Mouse (Mus musculus) retina, adult 2 months (tissue): ENCODE data around the gene Chn1.
"Not testable (repeated sequence)": the region's sequence is repeated elsewhere in the genome, so short reads cannot be mapped to it uniquely, and the experiment has no call there.

ENCODE experiments used
- DNase-seq: peaks from one replicate; pipeline ENCODE4 v3.0.0-alpha.2; 2012; ENCODE audit warnings: low read depth, low spot score

Chn1 gene

GRCm38 (mm10) chr2:73774786-73775682, at the start of gene Chn1:
TSS of gene Chn1 (minus strand) at chr2:73775346.
- peak; percentile 71 for DNase-seq

- no peak for DNase-seq
These were observed 43.6 kb upstream of the Chn1 start for GRCm38 (mm10) chr2:73818742-73819141.

DNA sequence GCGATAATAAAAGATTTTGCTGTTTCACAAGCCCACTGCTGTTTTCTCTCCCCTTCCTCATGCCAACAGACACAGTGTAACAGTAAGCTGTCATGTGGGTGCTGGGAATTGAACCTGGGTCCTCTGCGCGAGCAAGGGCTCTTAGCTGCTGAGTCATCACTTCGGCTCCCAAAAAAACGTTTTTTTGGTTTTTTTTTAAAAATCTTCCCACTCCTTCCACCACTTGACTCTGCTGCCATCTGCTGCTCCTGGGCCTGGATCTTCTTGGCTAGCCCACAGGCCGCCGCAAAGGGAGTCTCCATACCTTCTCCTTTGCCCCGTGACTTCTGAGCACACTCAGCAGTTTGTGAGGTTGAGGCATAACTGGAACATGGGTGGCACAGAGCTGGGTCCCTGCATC, 32.5 kb upstream of the Chn1 start:
- DNase-seq = no peak

GRCm38 (mm10) chr2:73800127-73800526, 25.0 kb upstream of the Chn1 start:
- DNase-seq = not testable (repeated sequence)

DNA sequence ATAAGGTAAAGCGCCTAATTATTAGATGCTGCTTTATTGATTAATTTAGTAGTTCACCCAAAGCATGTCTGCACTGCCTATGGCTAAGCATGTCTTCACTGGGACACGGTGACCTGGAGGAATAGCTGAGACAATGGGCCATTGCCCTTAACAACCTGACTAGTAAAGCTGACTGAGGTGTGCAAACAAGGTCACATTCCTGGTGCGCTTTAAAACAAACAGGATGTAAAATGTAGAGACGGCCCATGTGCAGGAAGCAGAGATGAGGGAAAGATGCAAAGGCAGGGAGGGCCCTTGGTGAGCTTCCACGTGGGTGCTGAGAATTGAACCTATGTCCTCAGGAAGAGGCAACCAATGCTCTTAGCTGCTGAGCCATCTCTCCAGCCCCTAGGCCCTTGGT, 23.6 kb upstream of the Chn1 start:
- DNase-seq = no peak

DNA sequence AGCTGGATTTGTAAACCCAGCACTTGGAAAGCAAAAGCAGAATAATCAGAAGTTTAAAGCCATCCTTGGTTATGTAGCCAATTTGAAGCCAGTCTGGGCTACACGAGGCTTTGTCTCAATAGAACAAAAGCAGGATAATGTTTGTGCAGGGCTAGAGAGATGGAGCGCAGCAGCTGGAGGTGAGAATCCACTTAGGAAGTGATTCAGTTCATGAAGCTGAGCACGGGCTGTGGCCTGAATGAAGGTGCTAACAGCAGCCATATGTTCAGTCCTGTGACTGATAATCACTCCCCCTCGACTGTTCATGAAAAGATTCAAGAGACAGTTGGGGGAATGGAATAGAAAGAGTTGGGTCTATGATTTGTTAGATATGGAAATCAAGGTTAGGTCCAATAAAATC, 23.0 kb upstream of the Chn1 start:
- no peak for DNase-seq

DNA sequence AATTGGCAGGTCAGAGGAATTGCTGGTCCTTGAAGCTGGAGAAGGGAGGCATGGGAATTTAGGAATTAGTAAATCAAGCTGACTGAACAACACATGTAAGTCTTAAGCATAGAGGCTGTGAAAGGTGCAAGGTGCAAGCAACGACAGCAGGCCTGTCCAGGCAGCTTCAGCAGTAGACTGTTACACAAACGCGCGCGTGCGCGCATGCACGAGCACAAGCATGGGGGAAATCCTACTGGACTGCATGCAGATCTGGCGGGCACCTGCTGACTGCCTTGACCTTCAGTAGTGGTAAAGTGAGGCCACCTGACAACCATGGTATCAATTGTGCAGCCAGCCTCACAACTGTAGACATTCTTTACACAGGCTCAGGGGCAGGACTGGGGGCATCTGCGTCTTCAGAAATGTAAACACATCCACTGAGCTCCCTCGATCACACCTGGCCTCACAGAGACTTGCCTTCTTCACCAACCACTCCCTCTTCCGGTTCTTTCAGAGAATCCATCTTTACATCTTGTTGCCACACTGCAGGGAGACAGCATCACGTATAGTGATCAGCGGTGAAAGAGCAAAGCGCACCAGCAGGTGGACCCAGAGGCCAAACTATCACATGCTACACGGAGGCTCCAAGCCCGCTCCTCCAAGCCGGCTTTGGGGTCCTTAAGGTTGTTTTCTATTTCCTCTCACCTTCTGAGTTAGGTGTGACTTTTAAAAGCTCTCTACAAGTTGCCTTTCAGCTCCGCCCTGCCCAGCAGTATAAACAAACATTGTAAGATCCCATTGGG, 16.9 kb upstream of the Chn1 start:
- no peak for DNase-seq

DNA sequence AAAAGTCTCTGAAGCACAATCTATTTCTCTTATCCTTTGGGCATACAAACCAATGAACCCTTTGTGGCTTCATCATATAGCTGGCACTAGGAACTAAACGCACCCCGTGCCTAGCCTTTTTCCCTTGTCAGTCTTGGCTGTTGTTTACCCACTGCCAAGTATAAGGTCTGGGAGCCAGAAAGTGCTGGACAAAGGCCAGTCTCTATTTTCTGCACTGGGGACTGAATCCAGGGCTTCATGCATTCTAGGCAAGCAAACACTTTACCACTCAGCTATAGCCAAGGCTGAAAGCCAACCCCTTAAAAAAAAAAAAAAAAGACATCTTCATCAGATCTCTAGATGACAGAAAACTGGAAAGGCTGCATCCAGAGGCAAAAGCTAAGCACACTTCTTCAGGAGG, 15.2 kb upstream of the Chn1 start:
- DNase-seq = no peak

- DNase-seq = no peak
These were observed 13.2 kb upstream of the Chn1 start for GRCm38 (mm10) chr2:73788395-73788794.

- no peak for DNase-seq
These were observed 7.3 kb upstream of the Chn1 start for GRCm38 (mm10) chr2:73782371-73782905.

- no peak for DNase-seq
These were observed 5.3 kb upstream of the Chn1 start for GRCm38 (mm10) chr2:73780321-73781010.

- peak; percentile 84 for DNase-seq
These were observed 4.7 kb upstream of the Chn1 start for GRCm38 (mm10) chr2:73779796-73780195.

- no peak for DNase-seq
These were observed 4.0 kb upstream of the Chn1 start for GRCm38 (mm10) chr2:73779016-73779595.

DNA sequence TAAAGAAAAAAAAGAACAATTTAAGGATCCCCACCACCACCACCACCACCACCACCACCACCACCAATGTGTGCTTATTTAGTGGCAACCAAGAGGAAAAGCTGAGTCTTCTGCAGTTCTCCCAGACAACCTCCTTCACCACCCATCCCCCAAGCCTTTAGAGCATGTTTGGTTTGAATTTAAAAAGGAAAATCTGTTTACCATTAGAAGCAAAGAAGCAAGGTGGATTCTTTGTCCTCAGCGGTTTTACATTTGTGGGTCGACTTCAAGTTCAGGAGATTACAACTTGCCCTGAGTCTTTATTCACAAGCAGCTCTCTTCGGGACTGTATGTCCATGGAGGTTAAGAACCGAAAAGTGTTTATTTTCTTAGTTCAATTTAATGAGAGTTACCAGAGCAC, 1.8 kb upstream of the Chn1 start:
- DNase-seq = no peak

DNA sequence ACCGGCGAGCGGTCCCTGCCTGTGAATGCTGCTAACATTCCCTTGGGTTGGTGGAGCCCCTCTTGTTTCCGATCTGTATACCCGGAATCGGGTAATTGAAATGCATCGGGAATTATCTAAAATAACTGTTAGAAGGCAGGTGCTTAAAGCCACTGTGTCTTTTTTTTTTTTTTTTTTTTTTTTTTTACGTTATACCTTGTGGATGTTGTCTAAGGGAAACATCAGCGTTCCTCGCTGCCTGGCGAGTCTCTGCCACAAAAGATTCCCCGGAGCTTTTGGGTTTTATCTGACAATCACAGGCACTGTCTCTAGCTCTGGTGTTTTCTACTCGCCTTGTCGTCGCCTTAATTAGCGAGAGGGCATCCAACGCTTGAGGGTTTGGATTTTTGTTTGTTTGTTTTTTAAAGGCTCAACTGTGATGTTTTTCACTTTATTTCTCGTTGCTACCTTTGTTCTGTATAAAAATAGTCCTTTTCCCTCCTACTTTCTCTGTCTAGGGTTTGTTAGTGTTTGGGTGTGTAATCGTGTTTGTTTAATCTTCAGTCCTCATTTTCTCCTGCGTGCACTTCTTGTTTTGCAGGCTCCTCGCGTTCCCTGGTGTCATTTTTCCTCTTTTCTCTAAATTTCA, 651 bp upstream of the Chn1 start:
- no peak for DNase-seq

GRCm38 (mm10) chr2:73772945-73773344, 2.2 kb downstream of the Chn1 start:
- no peak for DNase-seq

DNA sequence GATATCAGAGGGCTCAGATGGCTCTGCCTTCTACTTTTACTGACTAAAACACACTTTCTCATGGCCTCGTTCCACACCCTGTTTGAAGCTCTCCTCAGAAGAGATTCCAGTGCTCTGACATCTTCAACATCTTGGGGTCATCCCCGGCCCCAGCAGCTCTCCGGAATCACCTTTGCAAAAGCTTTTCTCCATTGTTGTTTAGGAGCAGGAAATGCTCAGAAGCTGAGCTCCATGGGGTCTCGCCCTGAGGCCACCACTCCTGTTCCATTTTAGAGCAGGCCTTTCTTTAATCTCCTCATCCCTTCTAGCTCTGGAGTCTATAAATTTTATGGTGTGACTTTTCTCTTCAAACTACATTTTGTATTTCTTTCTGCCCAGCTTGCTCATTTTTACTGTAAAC, 6.5 kb downstream of the Chn1 start:
- DNase-seq = no peak

- DNase-seq = no peak
These were observed 11.6 kb downstream of the Chn1 start for GRCm38 (mm10) chr2:73763541-73763940.

- no peak for DNase-seq
These were observed 15.2 kb downstream of the Chn1 start for GRCm38 (mm10) chr2:73759899-73760298.

- no peak for DNase-seq
These were observed 16.1 kb downstream of the Chn1 start for GRCm38 (mm10) chr2:73759027-73759426.

DNA sequence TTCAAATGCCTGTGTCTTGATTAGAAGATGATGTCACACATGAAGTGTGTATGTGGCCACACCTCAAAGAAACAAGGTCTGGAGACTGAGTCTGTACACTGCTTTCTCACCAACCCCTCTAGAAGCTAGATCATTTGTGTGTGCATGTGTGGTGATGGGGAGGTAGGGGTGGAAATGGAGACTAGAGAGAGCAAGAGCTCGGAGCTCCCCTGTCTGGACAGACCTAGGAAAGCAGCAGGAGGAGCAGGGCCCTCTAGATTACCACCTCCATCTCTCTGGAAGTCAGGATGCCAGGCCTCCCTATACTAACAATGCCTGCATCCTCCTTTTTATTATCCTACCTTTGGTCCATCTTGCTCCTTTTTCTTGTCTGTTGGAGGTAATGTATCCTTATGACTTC, 27.8 kb downstream of the Chn1 start:
- DNase-seq = no peak
